In genomic region chr2:113527688-113528087, GRCm38 (mm10) we compare ENCODE assay signal across 16 mouse cellular contexts.
"Had no signal": no experiment of that assay in that cellular context is flagged by ENCODE, and none has a peak within 500 bp of the region (broad histone marks: within the 10 kb centered on the region; RNA-seq: fewer than 3 reads in every experiment).

No protein-coding gene starts in this region.

- H3K4me2 ChIP-seq: neural tube, embryonic 13.5 days; neural tube, embryonic 15.5 days; stomach, embryonic 15.5 days had no signal

- H3K9me3 ChIP-seq: neural tube, embryonic 13.5 days; neural tube, embryonic 15.5 days; stomach, embryonic 15.5 days had no signal

- H3K4me1 ChIP-seq: neural tube, embryonic 13.5 days; neural tube, embryonic 15.5 days; stomach, embryonic 15.5 days had no signal

- H3K9ac ChIP-seq: neural tube, embryonic 13.5 days; neural tube, embryonic 15.5 days; stomach, embryonic 15.5 days had no signal

- H3K27ac ChIP-seq: neural tube, embryonic 13.5 days; neural tube, embryonic 15.5 days; stomach, embryonic 15.5 days; stomach, postnatal 0 days had no signal

- H3K36me3 ChIP-seq: neural tube, embryonic 13.5 days; neural tube, embryonic 15.5 days; stomach, embryonic 15.5 days had no signal

- H3K27me3 ChIP-seq: neural tube, embryonic 13.5 days; neural tube, embryonic 15.5 days; stomach, embryonic 15.5 days had no signal

- DNase-seq: retina, postnatal 1 day; right cerebral cortex, adult 18-20 months; right cerebral cortex, postnatal 14 days; right cerebral cortex, postnatal 25 days; right cerebral cortex, postnatal 4 days; spleen, adult 18-20 months; thymus, adult 18-20 months; thymus, adult 2 months; thymus, postnatal 14 days; thymus, postnatal 25 days; thymus, postnatal 36 days; thymus, postnatal 4 days had no signal

- H3K4me3 ChIP-seq: neural tube, embryonic 13.5 days; neural tube, embryonic 15.5 days; stomach, embryonic 15.5 days had no signal
